Comparison of ENCODE assay signal across 8 mouse cellular contexts in the genomic region with DNA sequence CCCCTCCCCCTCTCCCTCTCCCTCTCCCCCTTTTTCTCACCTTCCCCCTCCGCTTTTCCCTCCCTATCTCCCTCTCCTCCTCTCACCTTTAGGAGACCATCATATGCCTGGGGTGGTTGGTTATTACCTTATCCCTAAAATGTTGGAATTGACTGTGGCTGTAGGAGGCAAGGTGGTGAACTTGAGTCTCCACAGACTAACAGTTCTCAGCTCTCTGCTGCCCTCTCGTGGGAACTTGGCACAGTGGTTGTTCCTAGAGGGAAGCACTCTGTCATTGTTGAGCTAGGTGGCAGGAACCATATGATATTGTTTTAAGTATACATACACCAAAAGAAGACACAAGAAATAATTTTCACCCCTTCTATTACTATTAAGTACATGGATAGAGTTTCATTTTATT.
A peak's percentile ranks its signal among the peaks of the same experiment; 100 is the strongest.
DNase-seq lines count a peak whose midpoint lies in the region; ATAC-seq and TF ChIP-seq lines count a peak whose summit lies in the region.

No protein-coding gene starts in this region.

- H3K36me3 ChIP-seq in intestine, embryonic 14.5 days (ENCODE audit: control insufficient read depth, insufficient read depth, low read length) = no peaks in the 10 kb centered on the region
- no peaks in the 10 kb centered on the region for H3K36me3 ChIP-seq in intestine, embryonic 16.5 days (ENCODE audit: control insufficient read depth, insufficient read depth, low read length)
- no peaks in the 10 kb centered on the region for H3K36me3 ChIP-seq in forebrain, embryonic 16.5 days (ENCODE audit: control insufficient read depth, insufficient read depth)
- H3K36me3 ChIP-seq in hindbrain, postnatal 0 days (ENCODE audit: insufficient read depth, low read length) = no peaks in the 10 kb centered on the region
- no peaks in the 10 kb centered on the region for H3K36me3 ChIP-seq in midbrain, embryonic 12.5 days
- no peaks in the 10 kb centered on the region for H3K36me3 ChIP-seq in testis, adult 2 months (ENCODE audit: control insufficient read depth, insufficient read depth, low read length)

- no peak overlapping the region for H3K4me3 ChIP-seq in intestine, embryonic 14.5 days (ENCODE audit: low read depth, low read length)
- H3K4me3 ChIP-seq in intestine, embryonic 16.5 days (ENCODE audit: low read length) = no peak overlapping the region
- H3K4me3 ChIP-seq in forebrain, embryonic 16.5 days (replicated peaks; ENCODE audit: low read length) = no peak overlapping the region
- H3K4me3 ChIP-seq in hindbrain, postnatal 0 days (ENCODE audit: low read length) = no peak overlapping the region
- H3K4me3 ChIP-seq in midbrain, embryonic 12.5 days = no peak overlapping the region
- H3K4me3 ChIP-seq in testis, adult 2 months (ENCODE audit: control insufficient read depth, low read depth, low read length) = no peak overlapping the region

- 24% methylated on average over 2 of the region's 2 CpGs for WGBS in intestine, embryonic 14.5 days
- WGBS in intestine, embryonic 16.5 days = 11% methylated on average over 2 of the region's 2 CpGs
- WGBS in forebrain, embryonic 16.5 days = 20% methylated on average over 2 of the region's 2 CpGs
- WGBS in hindbrain, postnatal 0 days = 19% methylated on average over 2 of the region's 2 CpGs
- WGBS in midbrain, embryonic 12.5 days = 16% methylated on average over 2 of the region's 2 CpGs

- H3K4me1 ChIP-seq in intestine, embryonic 14.5 days (replicated peaks; ENCODE audit: control insufficient read depth, insufficient read depth, low read length) = no peaks in the 10 kb centered on the region
- no peaks in the 10 kb centered on the region for H3K4me1 ChIP-seq in intestine, embryonic 16.5 days (ENCODE audit: control insufficient read depth, insufficient read depth, low read length)
- no peaks in the 10 kb centered on the region for H3K4me1 ChIP-seq in forebrain, embryonic 16.5 days (replicated peaks; ENCODE audit: control insufficient read depth, insufficient read depth, low read length)
- no peaks in the 10 kb centered on the region for H3K4me1 ChIP-seq in hindbrain, postnatal 0 days (ENCODE audit: insufficient read depth, low read length)
- H3K4me1 ChIP-seq in midbrain, embryonic 12.5 days = no peaks in the 10 kb centered on the region
- no peaks in the 10 kb centered on the region for H3K4me1 ChIP-seq in testis, adult 2 months (ENCODE audit: control insufficient read depth, insufficient read depth, low read length)

- no peak overlapping the region for H3K27ac ChIP-seq in intestine, embryonic 14.5 days (ENCODE audit: low read depth)
- no peak overlapping the region for H3K27ac ChIP-seq in intestine, embryonic 16.5 days (ENCODE audit: low read length)
- no peak overlapping the region for H3K27ac ChIP-seq in forebrain, embryonic 16.5 days (ENCODE audit: low read length)
- no peak overlapping the region for H3K27ac ChIP-seq in hindbrain, postnatal 0 days
- no peak overlapping the region for H3K27ac ChIP-seq in midbrain, embryonic 12.5 days (replicated peaks)
- no peak overlapping the region for H3K27ac ChIP-seq in testis, adult 2 months (ENCODE audit: control insufficient read depth, insufficient read depth, low read depth, low read length)

- peak; percentile 78 for DNase-seq in intestine, embryonic 14.5 days (ENCODE audit: low spot score)
- DNase-seq in hindbrain, postnatal 0 days (ENCODE audit: low spot score) = peak; percentile 89
- peak; percentile 8 to 82 for DNase-seq in left cerebral cortex, adult 9 months (ENCODE audit: low spot score in 2 of 2)

- H3K9ac ChIP-seq in intestine, embryonic 14.5 days (ENCODE audit: low read length) = no peak overlapping the region
- no peak overlapping the region for H3K9ac ChIP-seq in intestine, embryonic 16.5 days (ENCODE audit: low read depth, low read length)
- H3K9ac ChIP-seq in forebrain, embryonic 16.5 days (replicated peaks; ENCODE audit: low read depth, low read length) = no peak overlapping the region
- no peak overlapping the region for H3K9ac ChIP-seq in hindbrain, postnatal 0 days (replicated peaks; ENCODE audit: low read length)
- H3K9ac ChIP-seq in midbrain, embryonic 12.5 days (replicated peaks) = no peak overlapping the region

- H3K9me3 ChIP-seq in intestine, embryonic 14.5 days (ENCODE audit: control insufficient read depth, low read length) = no peaks in the 10 kb centered on the region
- no peaks in the 10 kb centered on the region for H3K9me3 ChIP-seq in intestine, embryonic 16.5 days (ENCODE audit: control insufficient read depth, low read length)
- H3K9me3 ChIP-seq in forebrain, embryonic 16.5 days (ENCODE audit: control insufficient read depth, low read length) = no peaks in the 10 kb centered on the region
- H3K9me3 ChIP-seq in hindbrain, postnatal 0 days (ENCODE audit: low read length) = no peaks in the 10 kb centered on the region
- no peaks in the 10 kb centered on the region for H3K9me3 ChIP-seq in midbrain, embryonic 12.5 days

- no peaks in the 10 kb centered on the region for H3K27me3 ChIP-seq in intestine, embryonic 14.5 days (replicated peaks; ENCODE audit: control insufficient read depth, insufficient read depth, low read length)
- no peaks in the 10 kb centered on the region for H3K27me3 ChIP-seq in intestine, embryonic 16.5 days (replicated peaks; ENCODE audit: control insufficient read depth, insufficient read depth, low read length)
- H3K27me3 ChIP-seq in forebrain, embryonic 16.5 days (replicated peaks; ENCODE audit: control insufficient read depth, insufficient read depth, low read length) = no peaks in the 10 kb centered on the region
- H3K27me3 ChIP-seq in hindbrain, postnatal 0 days (ENCODE audit: insufficient read depth, low read length) = no peaks in the 10 kb centered on the region
- no peaks in the 10 kb centered on the region; the same call in 1 of the 2 replicates for H3K27me3 ChIP-seq in midbrain, embryonic 12.5 days
- H3K27me3 ChIP-seq in testis, adult 2 months (ENCODE audit: control insufficient read depth, insufficient read depth, low read length) = no peaks in the 10 kb centered on the region

- ATAC-seq in intestine, embryonic 14.5 days (replicated peaks; ENCODE audit: low FRiP score, low TSS enrichment, low read depth) = no peak
- no peak for ATAC-seq in intestine, embryonic 16.5 days
- 0 out of 2 replicates have a peak, but pooled peaks have one; percentile 64 for ATAC-seq in cerebellum, adult (ENCODE audit: insufficient number of reproducible peaks, low FRiP score, low TSS enrichment)
- ATAC-seq in forebrain, embryonic 16.5 days = peak; percentile 72; the same call in 1 of the 2 replicates
- peak; percentile 70; the same call in 1 of the 2 replicates for ATAC-seq in hindbrain, postnatal 0 days
- peak; percentile 80 for ATAC-seq in midbrain, embryonic 12.5 days (ENCODE audit: low FRiP score, low read depth)

- no peak overlapping the region for H3K4me2 ChIP-seq in intestine, embryonic 14.5 days (ENCODE audit: low read length)
- H3K4me2 ChIP-seq in intestine, embryonic 16.5 days (ENCODE audit: low read depth, low read length) = no peak overlapping the region
- no peak overlapping the region for H3K4me2 ChIP-seq in forebrain, embryonic 16.5 days (ENCODE audit: low read length)
- no peak overlapping the region for H3K4me2 ChIP-seq in hindbrain, postnatal 0 days (ENCODE audit: low read depth, low read length)
- H3K4me2 ChIP-seq in midbrain, embryonic 12.5 days (replicated peaks) = no peak overlapping the region

- TF ChIP-seq POLR2A in testis, adult 2 months (IDR thresholded peaks at IDR 0.05; ENCODE audit: control insufficient read depth, low read depth, low read length) = no peak

- peak; percentile 90 for TF ChIP-seq CTCF in hindbrain, postnatal 0 days (IDR thresholded peaks at IDR 0.05; ENCODE audit: low read depth)
- TF ChIP-seq CTCF in testis, adult 2 months (IDR thresholded peaks at IDR 0.05; ENCODE audit: control insufficient read depth, insufficient read depth, insufficient replicate concordance, low read depth, low read length) = peak; percentile 29; the same call in 1 of the 2 replicates

Comparison
In these comparisons a context has a peak if more than half of its experiments do, and no peak if none do; other contexts are left out.
1. ATAC-seq: peak in cerebellum, adult (single experiment), forebrain, embryonic 16.5 days (single experiment), hindbrain, postnatal 0 days (single experiment) and midbrain, embryonic 12.5 days (single experiment); none in intestine, embryonic 14.5 days (single experiment) and intestine, embryonic 16.5 days (single experiment).
2. Peak in every context shown above with its lines, with median percentiles within 50 percentile points of each other: DNase-seq.